Mouse (Mus musculus) ES-E14 (cell line): ENCODE results near the gene Lbx2.

ENCODE experiments used
- CHD2 ChIP-seq: IDR thresholded peaks from 2 replicates; pipeline ENCODE4 v1.6.1; 2014; ENCODE audit warnings: mild to moderate bottlenecking, low read depth, low read length, inconsistent platforms
- ZC3H11A ChIP-seq: IDR thresholded peaks from 2 replicates; pipeline ENCODE4 v1.6.1; 2012; ENCODE audit warnings: low read depth, mild to moderate bottlenecking, inconsistent platforms, low read length, borderline replicate concordance
- ZNF384 ChIP-seq: IDR thresholded peaks from 2 replicates; pipeline ENCODE4 v1.6.1; 2012; ENCODE audit warnings: low read depth, low read length, inconsistent platforms

DNA sequence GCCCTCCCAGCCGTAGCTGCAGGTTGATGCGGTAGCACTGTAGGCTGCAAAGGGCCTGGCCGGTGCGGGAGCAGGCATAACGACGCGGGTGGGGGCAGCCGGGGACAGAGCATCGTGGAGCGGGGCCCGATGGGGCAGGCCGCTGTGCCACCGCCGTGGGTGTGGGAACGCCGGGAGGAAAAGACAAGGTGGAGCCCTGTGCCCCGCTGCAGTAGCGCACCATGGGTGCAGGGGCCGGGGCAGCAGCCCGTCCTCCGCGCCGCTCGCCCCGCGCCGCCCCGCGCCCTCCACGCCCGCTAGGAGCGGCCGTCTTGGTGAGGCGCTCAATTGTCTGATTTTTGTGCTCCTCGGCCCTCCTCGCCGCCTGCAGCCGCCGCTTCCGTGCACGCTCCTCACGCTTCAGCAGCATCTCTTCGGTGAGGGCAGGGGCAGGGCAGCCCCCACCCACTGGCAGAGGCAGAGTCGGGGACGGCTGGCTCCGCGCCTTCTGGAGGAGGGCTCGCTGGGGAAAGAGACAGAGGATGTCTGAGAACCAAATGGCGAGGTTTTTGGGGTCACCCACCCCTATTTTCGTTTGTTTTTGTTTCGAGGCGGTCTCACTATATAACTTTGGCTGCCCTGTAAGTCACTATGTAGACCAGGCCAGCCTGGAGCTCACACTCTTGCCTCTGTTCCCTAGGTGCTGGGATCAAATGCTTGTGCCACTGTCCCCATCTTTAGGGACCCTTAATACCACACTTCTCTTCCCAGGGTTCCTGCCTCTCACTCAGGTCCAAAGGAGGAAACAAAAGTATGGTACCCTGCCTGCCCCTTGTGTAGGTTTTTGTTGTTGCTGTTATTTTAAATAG is 35.9 kb downstream of the Lbx2 start:
- no peak for TF ChIP-seq ZNF384
- no peak for TF ChIP-seq ZC3H11A
- no peak for TF ChIP-seq CHD2
